Mouse (Mus musculus): ENCODE results near the gene Nkx2-3. TPM values are rescaled to one million over a fixed set of nuclear protein-coding genes. Genes with fewer than 3 reads are reported as not detected.

Nkx2-3 gene
- polyA plus RNA-seq, 1 experiment from 2014 or later, result not detected

Small RNA genes lying within 50 kb of the gene (microRNA-seq; reads per million reads assigned to microRNA genes)
- not detected for gene Gm22646

Other genes starting within 250 kb of the Nkx2-3 start
- 1.4 and 2.2 TPM in 2 replicates for gene Hpse2, start 224.0 kb upstream of the Nkx2-3 start, polyA plus RNA-seq (2016; fragmentation: Nextera tagmentation; extraction: Ambion mirVana)
- gene Cnnm1, start 171.9 kb upstream of the Nkx2-3 start, polyA plus RNA-seq (2016; fragmentation: Nextera tagmentation; extraction: Ambion mirVana), result 0.91 and 0.95 TPM in 2 replicates
- 67.8 and 69.7 TPM in 2 replicates for gene Got1, start 87.7 kb upstream of the Nkx2-3 start, polyA plus RNA-seq (2016; fragmentation: Nextera tagmentation; extraction: Ambion mirVana)
- 15.7 and 17.4 TPM in 2 replicates for gene Slc25a28, start 62.6 kb downstream of the Nkx2-3 start, polyA plus RNA-seq (2016; fragmentation: Nextera tagmentation; extraction: Ambion mirVana)
- 12.2 TPM in 2 replicates for gene Entpd7, start 77.3 kb downstream of the Nkx2-3 start, polyA plus RNA-seq (2016; fragmentation: Nextera tagmentation; extraction: Ambion mirVana)
- gene Cutc, start 140.7 kb downstream of the Nkx2-3 start, polyA plus RNA-seq (2016; fragmentation: Nextera tagmentation; extraction: Ambion mirVana), result 10.2 and 10.9 TPM in 2 replicates
- gene Cox15, start 140.7 kb downstream of the Nkx2-3 start, polyA plus RNA-seq (2016; fragmentation: Nextera tagmentation; extraction: Ambion mirVana), result 13.0 and 14.0 TPM in 2 replicates
- gene Abcc2, start 169.9 kb downstream of the Nkx2-3 start, polyA plus RNA-seq (2016; fragmentation: Nextera tagmentation; extraction: Ambion mirVana), result 0.08 and 0.09 TPM in 2 replicates

All from neural tube, embryonic 12.5 days (tissue).